Mouse (Mus musculus) kidney, embryonic 16.5 days (tissue): ENCODE measurements around the gene Cklf. TPM values are rescaled to one million over a fixed set of nuclear protein-coding genes. Genes with fewer than 3 reads are reported as not detected.
"Not testable (repeated sequence)": the region's sequence is repeated elsewhere in the genome, so short reads cannot be mapped to it uniquely, and the experiment has no call there.

Experiments used
- ATAC-seq: fragments of 200-750 bp; cut with Nextera tagmentation; 2 replicates; pipeline ENCODE4 v1.8.0; 2017; ENCODE audit warnings: moderate TSS enrichment; ENCODE audit not compliant: low FRiP score, low TSS enrichment
- H3K27ac ChIP-seq: fragments of 300-500 bp; sonication (generic); 2 replicates; pipeline ENCODE4 v1.5.1; 2014; ENCODE audit warnings: low read length
- H3K27me3 ChIP-seq: fragments of 300-500 bp; sonication (generic); 2 replicates; pipeline ENCODE4 v1.6.1; 2014; ENCODE audit warnings: low read length, control low read depth, mixed read lengths; ENCODE audit not compliant: insufficient read depth
- H3K36me3 ChIP-seq: fragments of 300-500 bp; sonication (generic); 2 replicates; pipeline ENCODE4 v1.6.1; 2014; ENCODE audit warnings: low read length, control low read depth, mixed read lengths; ENCODE audit not compliant: insufficient read depth
- H3K4me1 ChIP-seq: fragments of 300-500 bp; sonication (generic); 2 replicates; pipeline ENCODE4 v1.6.1; 2014; ENCODE audit warnings: low read length, control low read depth, mixed read lengths; ENCODE audit not compliant: insufficient read depth
- H3K4me2 ChIP-seq: fragments of 300-500 bp; sonication (generic); replicated peaks from 2 replicates; pipeline ENCODE4 v1.6.1; 2014; ENCODE audit warnings: low read depth, low read length
- H3K4me3 ChIP-seq: fragments of 300-500 bp; sonication (generic); 2 replicates; pipeline ENCODE4 v1.5.1; 2014; ENCODE audit warnings: mild to moderate bottlenecking, low read length
- H3K9ac ChIP-seq: fragments of 300-500 bp; sonication (generic); replicated peaks from 2 replicates; pipeline ENCODE4 v1.6.1; 2014; ENCODE audit warnings: low read length
- H3K9me3 ChIP-seq: fragments of 300-500 bp; sonication (generic); 2 replicates; pipeline ENCODE4 v1.6.1; 2016; ENCODE audit warnings: low read length, control low read depth
- WGBS: fragments of 180-500 bp; shearing (Covaris S2); extraction: QIAGEN DNeasy Blood & Tissue Kit; methylation state at CpG from one replicate; pipeline ENCODE4 v1.1.7; 2014; 5-methylcytosine and 5-hydroxymethylcytosine counted together
- polyA plus RNA-seq: library from polyadenylated mRNA; unstranded; fragments of >200 nt; fragmentation: Nextera tagmentation; extraction: Ambion mirVana; gene quantifications from 2 replicates; pipeline ENCODE4 v1.2.1, GENCODE M21; 2015

Gene Cklf
- polyA plus RNA-seq, 1 experiment from 2014 or later = 40.0 TPM

GRCm38 (mm10) chr8:104251461-104251860, 800 bp downstream of the Cklf start:
- peak; percentile 28 for ATAC-seq
- peak overlapping the region; percentile 90; the same call in 1 of the 2 replicates for H3K27ac ChIP-seq

DNA sequence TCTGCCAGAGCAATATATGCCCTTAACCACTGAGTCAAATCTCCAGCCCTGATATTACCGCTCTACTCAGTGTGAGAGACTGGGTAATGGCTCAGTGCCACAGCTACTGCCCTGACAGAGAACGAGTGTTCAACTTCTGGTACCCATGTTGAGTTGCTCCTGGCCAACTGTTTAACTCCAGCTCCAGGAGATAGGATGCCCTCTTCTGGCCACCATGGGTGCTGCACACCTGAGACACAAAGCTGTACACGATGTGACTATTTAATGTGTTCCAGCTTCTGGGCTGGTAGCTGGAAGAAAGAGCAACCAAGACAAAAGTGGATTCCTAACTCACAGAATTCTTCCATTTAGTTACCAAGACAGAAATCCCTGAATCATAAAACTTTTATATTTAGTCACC, 2.4 kb downstream of the Cklf start:
- H3K4me2 ChIP-seq = no peak overlapping the region
- H3K9me3 ChIP-seq = no peaks in the 10 kb centered on the region
- WGBS = 89% methylated on average over 3 of the region's 3 CpGs
- no peak overlapping the region for H3K4me3 ChIP-seq
- no peaks in the 10 kb centered on the region for H3K27me3 ChIP-seq
- H3K4me1 ChIP-seq = peaks cover 8% of the 10 kb centered on the region; the same call in 1 of the 2 replicates
- ATAC-seq = no peak
- H3K9ac ChIP-seq = no peak overlapping the region
- H3K27ac ChIP-seq = no peak overlapping the region
- H3K36me3 ChIP-seq = peaks cover 10% of the 10 kb centered on the region

More at GRCm38 (mm10) chr8:104251461-104251860, 800 bp downstream of the Cklf start:
- peak overlapping the region; percentile 69 for H3K4me3 ChIP-seq
- peak overlapping the region; percentile 83 for H3K4me2 ChIP-seq
- H3K9ac ChIP-seq = peak overlapping the region; percentile 73
- H3K36me3 ChIP-seq = no peaks in the 10 kb centered on the region
- no peaks in the 10 kb centered on the region for H3K27me3 ChIP-seq
- peaks cover 21% of the 10 kb centered on the region for H3K4me1 ChIP-seq
- H3K9me3 ChIP-seq = no peaks in the 10 kb centered on the region
- 0% methylated on average over 7 of the region's 7 CpGs for WGBS

DNA sequence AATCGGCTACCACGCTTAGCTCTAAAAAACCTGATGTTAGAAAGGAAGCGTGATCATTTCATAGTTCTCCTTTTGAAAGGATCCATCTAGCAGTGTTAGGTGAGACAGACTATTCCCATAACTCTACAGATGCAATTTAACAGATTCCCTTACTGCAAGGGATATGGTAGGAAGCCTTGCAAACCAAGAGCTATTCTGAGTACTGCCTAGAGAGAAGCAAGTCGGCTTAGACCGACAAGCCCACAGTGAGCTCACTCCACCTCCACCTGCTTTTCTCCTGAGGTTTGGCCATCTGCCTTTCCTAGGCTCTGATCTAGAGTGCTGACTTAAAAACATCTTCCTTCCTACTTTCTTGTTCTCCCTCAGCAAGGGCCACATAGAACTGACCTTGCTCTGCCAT, 11.1 kb downstream of the Cklf start:
- not testable (repeated sequence) for ATAC-seq, H3K4me2 ChIP-seq
- over 99% methylated on average over 5 of the region's 5 CpGs for WGBS

GRCm38 (mm10) chr8:104264271-104264935, 13.7 kb downstream of the Cklf start:
- H3K27me3 ChIP-seq, ATAC-seq, H3K9me3 ChIP-seq, H3K27ac ChIP-seq, H3K4me2 ChIP-seq, H3K4me3 ChIP-seq, H3K4me1 ChIP-seq, H3K9ac ChIP-seq: not testable (repeated sequence)
- WGBS = 97% methylated on average over 21 of the region's 22 CpGs
- peaks cover 19% of the 10 kb centered on the region for H3K36me3 ChIP-seq

More for the DNA sequence above, 11.1 kb downstream of the Cklf start:
- not testable (repeated sequence) for H3K4me1 ChIP-seq, H3K27ac ChIP-seq, H3K4me3 ChIP-seq, H3K27me3 ChIP-seq, H3K9ac ChIP-seq, H3K9me3 ChIP-seq
- peaks cover 43% of the 10 kb centered on the region for H3K36me3 ChIP-seq

DNA sequence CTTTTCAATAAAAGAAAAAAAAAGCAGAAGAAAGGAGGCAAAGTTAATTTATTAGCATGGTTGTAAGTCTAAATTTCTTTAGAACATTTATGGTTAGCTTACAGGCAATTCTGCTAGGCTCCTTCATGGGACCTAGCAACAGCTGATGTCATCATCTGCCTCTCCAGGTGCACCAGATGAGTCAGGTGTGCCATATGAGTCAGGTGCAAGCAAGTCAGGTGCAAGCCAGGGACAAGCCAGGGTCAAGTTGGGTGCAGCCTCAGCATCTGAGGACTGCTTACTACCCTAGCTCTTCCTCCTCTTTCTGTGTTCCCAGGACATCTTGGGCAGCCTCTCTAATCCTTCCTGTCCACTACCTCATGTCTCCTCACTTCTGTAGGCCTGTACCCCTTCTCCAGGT, 17.7 kb downstream of the Cklf start:
- H3K4me3 ChIP-seq = no peak overlapping the region
- H3K27me3 ChIP-seq = no peaks in the 10 kb centered on the region
- H3K4me2 ChIP-seq = no peak overlapping the region
- H3K27ac ChIP-seq = no peak overlapping the region
- no peak for ATAC-seq
- no peaks in the 10 kb centered on the region for H3K9me3 ChIP-seq
- H3K9ac ChIP-seq = no peak overlapping the region
- H3K4me1 ChIP-seq = no peaks in the 10 kb centered on the region
- peaks cover 13% of the 10 kb centered on the region for H3K36me3 ChIP-seq

DNA sequence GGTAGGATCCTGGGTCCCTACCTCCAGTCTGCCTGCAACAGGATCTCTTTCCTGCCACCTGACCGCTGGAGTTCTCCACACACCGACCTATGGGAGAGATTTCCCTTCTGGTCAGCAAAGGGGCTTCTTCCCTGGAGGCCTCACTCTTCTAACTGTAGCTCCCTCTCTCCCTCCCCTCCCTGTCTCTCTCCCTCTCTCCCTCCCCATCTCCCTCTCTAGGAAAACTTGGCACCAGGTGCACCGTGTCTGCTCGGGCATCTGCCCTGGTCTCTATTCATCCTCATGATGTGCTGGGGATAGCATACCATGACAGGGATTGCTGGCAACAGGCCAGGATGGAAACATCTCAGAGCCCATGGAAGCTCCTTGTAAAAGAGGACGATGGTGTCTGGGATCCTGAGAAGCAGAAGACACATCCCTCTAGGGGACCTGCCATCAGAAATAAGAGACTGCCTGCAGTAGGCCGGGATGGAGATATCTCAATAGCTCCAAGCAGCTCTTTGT, 18.3 kb downstream of the Cklf start:
- Histone ChIP-seq H3K27me3 (no peaks in the 10 kb centered on the region), H3K9ac (no peak overlapping the region), H3K36me3 (peaks cover 7% of the 10 kb centered on the region), H3K4me1 (no peaks in the 10 kb centered on the region), H3K9me3 (no peaks in the 10 kb centered on the region), H3K4me3 (no peak overlapping the region), H3K27ac (no peak overlapping the region), H3K4me2 (no peak overlapping the region)
- WGBS = 89% methylated on average over 6 of the region's 6 CpGs
- no peak for ATAC-seq

GRCm38 (mm10) chr8:104293081-104293480, 42.4 kb downstream of the Cklf start, which contains the start of gene Cmtm2a:
Cmtm2a (minus strand) TSS chr8:104293181.
- not testable (repeated sequence) for H3K9ac ChIP-seq, H3K4me2 ChIP-seq, ATAC-seq, H3K27ac ChIP-seq, H3K27me3 ChIP-seq, H3K4me1 ChIP-seq, H3K4me3 ChIP-seq, H3K9me3 ChIP-seq, H3K36me3 ChIP-seq
- WGBS = 86% methylated on average over 12 of the region's 12 CpGs

GRCm38 (mm10) chr8:104294396-104294795, 43.7 kb downstream of the Cklf start:
- no peak for ATAC-seq
- Histone ChIP-seq H3K4me2 (no peak overlapping the region), H3K4me3 (no peak overlapping the region), H3K27ac (no peak overlapping the region), H3K27me3 (no peaks in the 10 kb centered on the region), H3K9me3 (no peaks in the 10 kb centered on the region), H3K9ac (no peak overlapping the region), H3K4me1 (no peaks in the 10 kb centered on the region), H3K36me3 (no peaks in the 10 kb centered on the region)
- 89% methylated on average over 1 of the region's 1 CpGs for WGBS

DNA sequence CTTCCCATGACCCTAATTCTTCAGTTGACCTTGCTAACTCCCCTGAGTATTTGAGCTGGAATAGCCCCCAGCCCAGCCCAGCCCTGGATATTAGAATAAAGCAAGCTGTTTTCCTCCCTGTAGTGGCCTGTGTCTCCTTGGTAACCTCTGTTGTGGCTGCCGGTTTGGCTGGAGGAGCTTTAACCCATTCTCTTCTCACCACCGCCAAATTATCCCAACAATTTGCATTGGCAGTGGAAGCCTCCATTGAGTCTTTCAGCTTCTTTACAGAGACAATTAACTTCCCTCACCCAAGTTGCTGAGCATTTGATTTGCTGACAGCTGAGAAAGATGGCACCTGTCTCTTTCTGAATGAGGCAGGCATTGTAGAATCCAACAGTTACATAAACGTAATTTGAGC, 50.9 kb downstream of the Cklf start:
- H3K9ac ChIP-seq, H3K27me3 ChIP-seq, H3K4me3 ChIP-seq, H3K36me3 ChIP-seq, H3K4me2 ChIP-seq, H3K27ac ChIP-seq, H3K9me3 ChIP-seq, H3K4me1 ChIP-seq, ATAC-seq: not testable (repeated sequence)
- WGBS = 12% methylated on average over 3 of the region's 3 CpGs

GRCm38 (mm10) chr8:104302536-104302935, 51.9 kb downstream of the Cklf start:
- not testable (repeated sequence) for H3K4me2 ChIP-seq, H3K4me1 ChIP-seq, H3K4me3 ChIP-seq, H3K9ac ChIP-seq, H3K27ac ChIP-seq, H3K9me3 ChIP-seq, ATAC-seq, H3K27me3 ChIP-seq, H3K36me3 ChIP-seq
- 85% methylated on average over 4 of the region's 4 CpGs for WGBS
